Mouse (Mus musculus): ENCODE data around the gene Lrrc45.

- TF ChIP-seq CTCF (IDR thresholded peaks at IDR 0.05; ENCODE audit: extremely low read depth, insufficient read length, insufficient replicate concordance, low read depth, low read length) (no peak), POLR2A (IDR thresholded peaks at IDR 0.05; ENCODE audit: low read depth, low read length) (no peak)
These were observed 36.8 kb upstream of the Lrrc45 start for GRCm38 (mm10) chr11:120676951-120677350.

All from small intestine, adult 2 months (tissue).